Mouse (Mus musculus): ENCODE data around the gene Il10ra. TPM values are rescaled to one million over a fixed set of nuclear protein-coding genes. Genes with fewer than 3 reads are reported as not detected.
A peak's percentile ranks its signal among the peaks of the same experiment; 100 is the strongest.

Gene Il10ra
- total RNA-seq, 2 experiments from 2014 or later, result 2.6 TPM

DNA sequence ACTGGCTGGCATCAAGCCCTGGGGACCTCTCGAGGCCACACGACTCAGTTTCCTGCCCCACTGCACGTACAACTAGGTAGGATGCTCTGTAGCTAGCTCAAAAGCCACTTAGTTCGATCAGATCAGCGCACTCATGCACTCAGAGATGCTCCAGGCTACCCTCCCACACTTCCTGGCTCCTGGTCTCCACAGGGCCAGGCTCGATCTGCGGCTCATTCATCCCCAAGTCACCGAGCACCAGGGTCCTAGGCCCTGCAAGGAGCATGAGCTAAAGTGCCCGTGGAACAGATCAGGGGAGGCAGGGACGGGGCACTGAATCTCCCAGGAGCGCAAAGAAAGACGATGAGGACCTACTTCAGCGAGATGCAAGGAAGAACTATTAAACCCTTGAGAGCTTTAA lies 9.9 kb downstream of the Il10ra start:
- no peak for DNase-seq

DNA sequence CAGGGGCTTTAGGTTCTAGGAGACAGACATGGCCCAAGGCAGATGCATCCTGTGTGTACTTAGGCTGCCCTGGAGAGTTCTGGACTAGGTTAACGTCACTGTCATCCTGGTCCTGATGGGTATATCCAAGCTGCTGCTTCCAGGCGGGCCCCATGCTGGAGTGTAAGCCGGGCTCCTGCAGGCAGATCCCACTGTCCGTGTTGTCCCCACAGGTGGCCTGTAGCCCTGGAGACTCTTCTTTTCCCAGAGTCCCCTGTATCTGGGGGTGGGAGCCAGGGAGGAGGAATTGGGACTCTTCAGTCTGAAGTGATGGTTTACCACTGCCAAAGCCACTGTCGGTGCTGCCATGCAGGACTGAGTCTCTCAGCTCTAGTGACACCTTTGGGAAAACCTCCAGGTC lies 13.0 kb downstream of the Il10ra start:
- no peak for DNase-seq

DNA sequence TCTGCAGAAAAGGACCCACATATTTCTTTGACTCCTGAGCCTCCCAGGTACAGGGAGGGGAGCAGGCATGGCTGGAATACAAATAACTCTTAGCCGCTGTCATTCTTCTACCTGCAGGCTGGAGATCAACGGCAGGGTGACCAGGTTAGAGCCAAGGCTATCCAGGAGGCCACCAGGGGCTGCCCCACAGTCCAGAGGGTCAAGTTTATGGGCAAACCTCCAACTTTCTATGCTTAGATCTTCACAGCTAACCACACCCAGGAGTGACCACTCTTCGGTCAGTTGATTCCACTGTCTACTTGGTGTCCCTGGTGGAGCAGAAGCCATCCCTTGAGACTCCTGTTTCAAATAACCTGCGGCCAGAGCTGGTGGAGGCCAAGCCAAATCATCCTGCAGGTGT lies 13.5 kb downstream of the Il10ra start:
- DNase-seq, result no peak

DNA sequence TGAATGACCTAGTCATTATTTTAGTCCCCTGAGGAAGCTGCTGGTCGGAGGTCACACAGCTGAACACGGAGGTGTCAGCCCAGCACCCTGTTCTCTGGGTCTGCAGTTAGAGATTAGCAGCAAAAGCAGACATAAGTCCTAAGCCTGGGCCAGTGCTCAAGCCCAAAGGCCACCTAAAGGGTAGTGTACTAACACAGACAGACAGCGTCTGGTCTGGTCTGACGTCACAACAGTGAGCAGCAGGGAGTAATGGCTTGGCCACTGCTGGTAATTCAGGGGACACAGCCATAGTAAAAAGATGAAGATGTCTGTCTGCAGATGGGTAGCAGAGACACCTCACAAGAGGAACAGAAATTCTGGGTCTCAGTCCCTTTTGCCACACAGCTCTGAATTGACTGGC lies 14.3 kb downstream of the Il10ra start:
- no peak for DNase-seq

DNA sequence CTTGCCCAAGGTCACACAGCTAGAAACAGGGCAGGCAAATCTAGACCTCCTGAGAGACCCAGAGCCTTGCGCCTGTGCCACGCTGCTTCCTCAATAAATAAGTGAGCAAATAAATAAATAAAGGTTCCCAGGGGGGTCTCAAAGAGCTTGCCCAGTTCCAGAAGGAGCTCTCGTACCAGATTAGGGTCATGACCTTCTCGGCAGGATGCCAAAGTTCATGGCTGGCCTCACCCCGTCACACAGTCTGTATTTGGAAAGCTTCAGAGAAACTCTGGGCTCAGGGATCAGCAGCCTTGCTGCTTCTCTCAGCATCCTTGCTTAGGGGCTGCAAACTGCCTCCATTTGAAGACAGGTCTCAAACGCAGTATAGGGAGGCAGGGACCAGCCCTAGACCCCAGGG lies 14.9 kb downstream of the Il10ra start:
- DNase-seq, result no peak

DNA sequence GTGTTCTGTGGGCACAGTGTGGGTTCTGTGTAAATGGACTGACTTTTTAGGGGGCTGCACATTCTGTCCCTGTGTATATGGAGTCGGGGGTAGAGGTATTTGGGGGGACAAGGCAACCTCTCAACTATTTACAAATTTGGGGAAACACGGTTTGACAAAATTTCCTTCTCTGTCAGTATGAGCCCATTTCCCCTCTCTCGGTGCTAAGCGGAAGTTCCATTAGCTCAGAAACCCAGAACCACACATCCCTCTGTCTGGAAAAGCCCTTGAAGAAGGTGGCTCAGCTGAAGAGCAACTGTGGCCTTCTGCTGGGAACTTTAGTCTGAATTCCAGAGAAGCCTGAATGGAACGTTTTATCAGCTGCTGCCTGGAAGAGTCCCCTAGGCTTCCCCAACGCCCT lies 16.6 kb downstream of the Il10ra start:
- DNase-seq, result no peak

DNA sequence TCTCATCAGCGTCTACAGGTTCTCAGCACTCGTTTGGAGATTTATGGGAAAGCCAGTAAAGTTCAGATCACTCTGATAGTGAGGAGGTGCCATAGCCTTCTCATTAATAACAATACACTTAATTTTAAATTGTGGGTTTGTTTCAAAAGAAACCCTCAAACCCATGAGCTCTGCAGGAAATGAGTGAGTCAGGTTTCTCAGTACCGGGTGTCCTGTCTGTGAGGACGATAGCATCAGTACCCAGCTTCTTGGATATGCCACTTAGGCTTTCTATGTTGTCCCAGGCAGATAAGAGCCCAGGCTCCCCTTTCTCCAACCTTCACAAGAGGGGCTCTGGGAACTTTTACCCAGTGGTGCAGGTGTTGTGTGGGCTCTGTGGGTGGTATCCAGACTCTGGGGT lies 17.0 kb downstream of the Il10ra start:
- no peak for DNase-seq

DNA sequence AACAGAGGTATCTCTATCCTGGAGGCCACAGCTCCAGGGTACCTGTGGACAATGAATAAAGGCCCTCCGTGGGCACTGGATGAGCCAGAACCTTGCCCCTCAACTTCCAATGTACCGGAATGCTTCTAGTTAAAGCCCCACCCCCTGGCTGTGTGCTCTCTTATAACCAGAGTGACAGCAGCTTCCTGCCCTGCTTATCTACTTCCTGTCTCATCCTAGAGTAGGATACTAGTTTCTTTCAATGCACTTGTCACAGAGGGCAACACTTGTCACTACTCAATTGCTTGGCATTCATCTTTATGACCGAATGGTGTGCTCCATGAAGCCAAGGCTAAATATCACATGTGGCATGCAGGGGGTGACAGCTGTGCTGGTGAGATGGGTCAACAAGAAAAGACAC lies 17.7 kb downstream of the Il10ra start:
- no peak for DNase-seq

DNA sequence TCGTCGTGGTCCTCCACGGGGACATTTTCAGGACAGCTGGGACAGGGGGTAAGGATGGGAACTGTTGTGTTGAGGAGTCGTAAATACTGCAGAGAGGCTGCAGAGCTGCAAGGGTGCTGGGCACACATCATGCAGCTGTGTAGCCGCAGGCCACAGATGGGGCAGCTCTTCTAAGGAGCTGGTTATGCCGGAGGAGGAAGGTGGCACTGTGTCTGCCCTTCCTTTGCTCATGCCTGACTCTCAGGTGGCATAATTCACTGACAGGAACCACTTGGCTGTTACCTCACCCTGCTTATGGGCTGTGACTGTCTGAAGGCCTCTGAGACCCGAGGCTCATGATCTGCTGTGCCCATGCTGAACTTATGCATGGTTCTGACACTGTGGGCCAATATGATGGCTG lies 18.6 kb downstream of the Il10ra start:
- DNase-seq, result no peak

DNA sequence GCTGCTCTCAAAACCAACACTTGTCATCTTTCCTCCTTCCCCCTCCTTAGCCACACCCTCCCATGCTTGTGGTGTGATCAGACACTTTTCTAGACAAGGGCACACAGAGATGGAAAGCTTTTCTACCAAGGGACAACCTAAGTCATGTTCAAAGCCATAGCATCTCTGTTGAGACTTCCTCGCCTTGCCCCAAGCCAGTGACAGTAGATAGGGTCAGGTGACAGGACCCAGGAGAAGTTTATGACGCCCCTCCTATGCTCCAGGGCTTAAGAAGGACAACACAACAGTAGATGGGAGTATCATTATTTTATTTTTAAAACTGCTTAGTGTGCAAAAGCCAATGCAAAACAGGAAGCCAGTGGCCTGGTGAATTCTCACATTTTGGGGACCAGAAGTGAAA lies 21.4 kb downstream of the Il10ra start:
- no peak for DNase-seq

DNA sequence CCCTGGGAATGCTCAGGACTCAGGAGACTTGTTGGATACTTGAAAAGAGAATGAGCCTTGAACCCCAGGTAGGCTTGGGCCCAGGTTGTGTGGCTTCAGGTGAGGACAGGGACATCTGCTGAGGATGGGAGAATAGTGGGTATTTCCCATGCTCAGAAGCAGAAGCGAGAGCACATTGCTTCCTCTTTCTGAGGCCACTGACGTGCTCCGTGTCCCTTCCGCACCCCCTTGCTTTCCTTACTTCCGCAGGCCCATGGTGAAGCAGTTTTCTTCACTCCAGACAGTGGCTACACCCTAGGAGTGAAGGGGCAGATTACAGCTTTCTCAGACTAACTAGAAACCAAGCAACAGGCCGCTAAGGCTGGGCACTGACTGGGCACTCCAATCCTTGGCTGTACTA lies 22.9 kb downstream of the Il10ra start:
- DNase-seq, result no peak

DNA sequence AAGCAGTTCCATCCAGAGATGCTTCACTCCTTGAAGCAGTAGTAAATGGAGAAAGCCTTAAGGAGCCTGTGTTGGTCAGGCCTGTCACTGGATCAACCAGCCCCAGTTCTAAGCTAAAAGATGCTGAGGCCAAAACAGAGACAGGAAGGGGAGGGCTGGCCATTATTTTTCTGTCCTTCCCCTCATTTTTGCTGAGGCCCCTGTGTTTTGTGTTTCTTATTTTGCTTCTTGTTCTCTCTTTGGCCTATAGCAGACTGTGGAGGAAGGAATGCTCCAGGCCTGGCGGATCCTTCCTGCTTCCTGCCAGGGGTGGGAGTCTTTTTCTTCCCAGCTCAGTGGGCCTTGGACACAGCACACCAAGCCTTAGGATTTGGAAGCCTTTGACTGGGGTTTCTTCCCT lies 23.5 kb downstream of the Il10ra start:
- DNase-seq, result no peak

DNA sequence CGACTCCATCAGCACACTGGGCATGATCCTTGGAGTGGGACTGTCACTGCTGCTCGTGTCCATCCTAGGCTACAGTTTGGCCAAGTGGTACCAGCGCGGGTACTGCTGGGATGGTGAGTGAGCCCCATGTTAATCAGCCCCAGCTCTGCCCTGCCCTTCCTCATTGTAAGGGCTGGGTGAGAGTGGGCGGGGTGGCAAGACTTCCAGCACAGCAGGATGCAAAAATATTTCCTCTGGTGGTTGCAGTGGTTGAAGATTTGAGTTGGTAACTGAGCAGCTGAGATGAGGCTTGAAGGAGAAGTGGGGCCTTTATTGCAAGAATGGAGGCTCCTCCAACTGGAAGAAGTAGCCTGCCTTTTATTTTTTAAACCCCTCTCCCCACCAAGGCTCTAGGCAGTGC lies 27.6 kb downstream of the Il10ra start:
- no peak for DNase-seq

DNA sequence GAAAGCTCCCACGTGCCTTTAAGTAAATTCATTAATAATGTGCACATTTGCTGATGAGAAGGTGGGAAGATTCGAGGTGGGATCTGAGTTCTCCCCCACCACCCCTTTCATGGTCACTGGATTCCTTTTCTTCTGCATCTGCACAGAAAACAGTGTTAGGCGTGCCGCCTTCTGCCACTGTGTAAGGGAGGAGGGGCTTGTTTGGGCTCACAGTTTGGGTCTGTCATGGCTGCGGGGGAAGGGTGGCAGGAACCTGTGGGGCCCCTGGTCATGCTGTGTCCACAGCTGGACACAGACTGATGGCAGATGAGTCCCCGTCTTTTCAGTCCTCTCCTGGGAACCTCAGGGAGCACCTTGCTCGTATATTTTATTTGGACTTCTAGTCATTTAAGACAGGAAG lies 32.2 kb downstream of the Il10ra start:
- DNase-seq, result no peak

DNA sequence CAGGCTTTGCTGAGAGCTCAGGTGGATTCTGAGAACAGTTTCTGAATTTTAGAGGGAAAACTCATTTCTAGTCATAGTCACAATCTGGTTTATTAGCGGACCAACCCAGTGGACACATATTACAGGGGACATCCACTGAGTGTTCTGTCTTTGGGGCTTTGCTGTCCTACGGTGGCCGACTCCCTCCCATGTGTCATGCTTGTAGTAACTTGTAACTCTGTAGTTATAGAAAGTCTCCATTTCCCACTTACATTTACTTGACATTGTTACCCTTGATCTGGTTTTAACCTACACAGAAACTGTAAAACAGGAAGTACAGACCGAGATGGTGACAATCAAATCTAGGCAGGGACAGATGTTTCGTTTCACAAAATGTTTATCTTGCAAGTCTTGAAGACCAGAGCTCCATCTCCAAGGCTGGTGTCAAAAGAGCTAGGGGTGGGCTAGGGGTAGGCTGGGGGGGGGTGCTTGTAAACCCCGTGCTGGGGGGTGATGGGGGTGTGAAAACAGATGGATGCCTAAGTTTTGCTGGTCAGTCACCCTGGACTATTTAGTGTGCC lies 33.2 kb downstream of the Il10ra start:
- DNase-seq, result no peak

DNA sequence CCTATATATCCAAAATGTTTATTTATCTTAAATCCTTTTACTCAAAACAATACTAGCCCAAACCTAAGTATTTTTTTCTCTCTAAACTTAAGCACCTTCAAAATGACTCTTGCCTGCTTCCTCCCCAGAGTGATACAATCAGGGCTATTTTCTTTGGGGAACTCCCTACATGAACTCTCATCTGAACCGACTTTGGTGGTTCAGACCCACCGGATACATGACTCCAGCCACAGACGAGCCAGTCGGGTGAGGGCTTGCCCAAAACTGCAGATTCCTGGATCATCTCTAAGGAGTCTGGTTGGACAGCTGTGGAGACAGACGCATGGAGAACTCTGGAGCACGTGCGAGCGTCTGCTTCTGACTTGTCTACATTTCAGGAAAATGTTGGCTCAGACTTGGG lies 39.6 kb downstream of the Il10ra start:
- DNase-seq, result no peak

DNA sequence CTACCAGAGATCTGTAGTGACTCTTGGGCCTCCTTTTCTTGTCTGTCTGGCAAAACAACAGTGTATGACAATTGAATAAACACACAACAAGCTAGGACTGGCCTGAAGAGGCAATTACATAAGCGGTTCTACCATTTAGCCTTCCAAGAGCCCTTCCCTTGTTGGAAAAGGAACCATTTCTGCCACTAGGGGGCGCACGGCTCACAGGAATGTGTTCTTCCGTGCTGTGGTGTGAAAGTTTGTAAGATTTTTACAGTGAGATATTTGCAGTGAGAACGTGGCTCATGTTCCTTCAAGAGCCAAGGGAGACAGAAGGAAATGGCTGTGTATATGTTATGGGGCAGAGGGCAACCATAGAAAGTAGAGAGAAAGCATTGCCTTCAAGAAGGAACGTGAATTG lies 47.4 kb downstream of the Il10ra start:
- DNase-seq, result peak; percentile 95

DNA sequence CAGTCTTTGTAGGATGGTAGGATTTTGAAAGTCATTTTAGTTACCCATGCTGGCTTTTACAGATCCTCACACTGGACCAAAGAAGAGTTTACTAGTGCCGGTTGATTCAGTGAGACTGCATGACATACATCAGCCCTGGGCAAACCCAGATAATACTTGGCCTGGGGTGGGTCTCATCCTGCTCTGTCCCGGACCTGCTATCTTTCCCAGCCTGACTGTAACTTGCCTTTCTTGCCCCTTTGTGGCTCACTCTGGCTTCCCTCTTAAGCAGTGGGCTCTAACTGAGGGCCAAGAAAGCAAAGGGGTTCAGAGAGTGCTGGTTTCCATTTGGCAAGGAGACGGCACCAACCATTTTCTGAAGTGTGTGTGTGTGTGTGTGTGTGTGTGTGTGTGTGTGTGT lies 49.3 kb downstream of the Il10ra start:
- no peak for DNase-seq

DNA sequence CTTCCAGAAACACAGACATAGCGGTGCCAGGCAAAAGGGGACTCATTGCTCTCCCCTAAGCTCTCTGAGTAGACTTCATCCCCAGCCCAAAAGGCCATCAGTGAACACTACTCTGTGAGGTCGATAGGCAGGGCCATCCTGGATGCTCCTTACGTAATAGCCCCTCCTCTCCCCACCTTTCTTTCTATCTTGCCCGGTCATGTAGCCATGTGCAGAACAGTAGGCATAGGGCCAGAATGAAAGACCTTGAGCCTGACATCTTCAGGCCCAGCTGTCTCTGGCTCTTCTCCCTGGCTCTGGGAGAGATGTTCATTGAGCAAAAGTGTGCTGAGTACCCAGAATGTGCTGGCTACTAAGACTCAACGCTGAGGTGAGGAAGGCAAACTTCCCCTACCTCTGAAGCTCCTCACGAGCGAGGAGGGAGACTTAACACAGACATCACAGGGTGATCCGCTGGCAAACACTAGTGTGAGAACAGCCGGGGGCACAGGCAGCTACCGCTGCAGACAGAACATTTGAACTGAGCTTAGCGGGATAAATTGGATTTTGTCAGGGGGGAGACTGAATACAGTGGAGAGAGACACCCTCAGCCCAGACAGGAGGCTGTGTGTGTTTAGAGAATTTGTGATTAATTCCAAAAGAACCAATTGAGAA lies 53.3 kb downstream of the Il10ra start:
- DNase-seq, result peak; percentile 13

DNA sequence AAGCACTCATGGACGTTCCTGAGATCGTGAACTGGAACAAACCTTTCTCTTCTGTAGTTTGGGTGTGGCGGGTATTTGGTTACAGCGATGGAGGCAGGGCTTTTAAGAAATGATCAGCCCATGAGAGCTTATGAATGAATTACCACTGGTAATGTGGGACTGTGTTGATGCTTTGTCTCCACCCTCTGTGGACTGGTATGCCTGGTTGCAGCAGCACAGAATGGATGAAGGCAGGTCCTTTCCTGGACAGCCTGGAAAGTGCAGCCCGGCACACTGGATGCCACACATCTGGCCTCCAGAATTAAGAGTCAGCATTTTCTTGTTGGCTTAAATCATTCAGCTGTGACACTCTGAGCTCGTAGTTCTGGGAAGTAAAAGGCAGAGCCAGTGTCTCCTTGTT lies 56.9 kb downstream of the Il10ra start:
- DNase-seq, result no peak

DNA sequence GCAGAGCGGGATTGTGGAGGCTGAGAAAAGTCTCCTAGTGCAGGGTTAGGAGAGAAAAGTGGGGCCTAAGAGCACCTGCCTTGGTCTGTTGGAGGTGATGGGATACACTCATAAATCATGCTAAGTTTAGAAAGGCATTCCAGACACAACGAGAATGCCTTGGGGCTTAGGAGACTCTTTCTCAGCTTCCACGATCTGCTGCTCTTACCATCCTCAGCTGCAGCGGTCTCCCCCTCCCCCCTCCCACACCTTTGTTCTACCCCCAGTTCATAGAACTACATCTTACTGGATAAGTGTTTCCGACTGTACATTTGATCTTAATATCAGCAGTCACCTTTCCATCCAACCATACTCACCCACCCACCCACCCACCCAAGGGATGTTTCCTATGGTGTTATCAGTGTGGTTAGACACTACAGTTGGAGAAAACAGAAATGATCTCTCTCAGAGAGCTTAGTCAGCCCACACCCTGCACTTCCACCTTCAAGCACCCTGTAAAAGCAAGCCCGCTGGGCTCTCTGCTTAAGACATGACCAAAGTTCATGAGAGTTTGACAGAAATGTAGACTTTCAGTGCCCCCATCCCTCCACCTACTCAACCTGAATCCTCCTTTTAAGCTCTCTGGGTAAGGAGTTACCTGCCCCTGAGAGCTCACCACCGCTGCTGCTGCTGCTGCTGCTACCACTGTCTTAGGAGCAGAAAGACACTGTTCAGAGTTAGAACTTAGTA lies 61.8 kb downstream of the Il10ra start:
- DNase-seq, result no peak

DNA sequence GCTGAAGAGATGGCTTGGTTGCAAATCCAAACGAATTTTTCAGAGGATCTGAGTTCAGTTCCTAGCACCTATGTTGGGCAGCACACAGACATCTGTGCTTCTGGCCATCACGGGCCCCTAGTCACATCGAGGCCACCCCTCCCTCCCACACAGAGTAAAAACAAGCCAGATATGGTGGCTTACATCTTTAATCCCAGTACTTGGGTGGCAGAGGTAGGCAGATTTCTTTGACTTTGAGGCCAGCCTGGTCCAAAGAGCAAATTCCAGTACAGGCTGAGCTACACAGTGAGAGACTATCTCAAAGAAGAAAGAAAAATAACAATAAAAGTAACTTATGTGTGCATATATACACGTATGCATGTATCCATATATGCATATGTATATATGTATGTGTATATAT lies 62.8 kb downstream of the Il10ra start:
- DNase-seq, result no peak

DNA sequence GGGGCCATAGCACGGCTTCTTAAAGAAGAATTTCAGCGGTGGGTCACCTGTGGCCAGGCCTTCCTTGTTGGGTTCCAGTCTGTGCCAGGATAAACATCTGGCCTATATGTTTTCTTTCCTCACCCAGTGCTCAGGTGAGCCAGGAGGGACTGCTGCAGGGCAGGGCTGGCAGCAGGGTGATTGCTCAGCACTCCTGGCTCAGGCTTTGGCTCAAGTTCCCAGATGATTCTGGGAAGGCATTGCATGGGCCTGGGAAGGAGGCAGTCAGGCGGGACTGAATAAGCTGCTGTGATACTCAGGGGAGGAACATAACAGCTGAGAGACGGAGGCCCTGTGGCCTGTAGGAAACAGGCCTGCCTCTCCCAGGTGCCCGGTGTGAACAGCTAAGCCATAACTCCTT lies 63.8 kb downstream of the Il10ra start:
- DNase-seq, result peak; percentile 25
